Mouse (Mus musculus): Measurements from ENCODE around the gene Fam117b. TPM values are rescaled to one million over a fixed set of nuclear protein-coding genes. Genes with fewer than 3 reads are reported as not detected.
A peak's percentile ranks its signal among the peaks of the same experiment; 100 is the strongest.

Gene Fam117b
- polyA plus RNA-seq, 1 experiment from 2014 or later: 3.8 TPM

DNA sequence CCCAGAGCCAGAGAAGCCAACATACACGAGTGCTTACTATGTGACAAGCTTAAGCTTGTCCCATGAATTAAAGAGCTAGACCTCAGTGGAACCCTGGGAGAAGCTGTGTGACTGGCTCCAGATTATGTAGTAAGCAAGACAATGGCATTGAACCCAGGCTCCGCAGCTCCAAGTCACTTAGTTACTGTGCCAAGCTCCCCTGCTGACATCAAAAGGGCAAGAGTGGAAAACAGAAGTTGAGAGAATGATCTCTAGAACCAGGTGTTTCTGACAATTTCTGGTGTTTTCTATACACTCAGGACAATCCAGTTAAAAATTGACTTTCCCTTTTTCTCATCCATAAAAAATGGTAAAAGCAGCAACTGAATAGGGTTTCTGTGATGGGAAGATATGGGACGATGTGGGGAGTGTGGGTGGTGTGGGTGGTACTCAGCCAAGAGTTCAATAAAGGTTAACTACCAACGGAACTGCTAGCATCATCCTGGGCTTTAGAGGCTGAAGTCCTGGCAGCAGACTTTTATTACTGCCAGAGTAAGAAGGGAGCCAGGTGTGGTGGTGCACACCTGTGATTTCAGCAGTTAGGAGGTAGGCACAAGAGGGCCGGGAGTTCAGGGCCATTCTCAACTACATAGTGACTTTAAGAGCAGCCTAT is 15.5 kb upstream of the Fam117b start:
- H3K4me3 ChIP-seq: no peak overlapping the region
- no peak overlapping the region for H3K27ac ChIP-seq
- H3K27me3 ChIP-seq: no peaks in the 10 kb centered on the region
- WGBS: 77% methylated on average over 5 of the region's 5 CpGs
- H3K4me2 ChIP-seq: no peak overlapping the region
- peaks cover 26% of the 10 kb centered on the region for H3K4me1 ChIP-seq (replicated peaks)
- no peak for ATAC-seq (replicated peaks; ENCODE audit: insufficient number of reproducible peaks, insufficient read depth, low FRiP score, low read depth)
- no peaks in the 10 kb centered on the region for H3K36me3 ChIP-seq
- H3K9me3 ChIP-seq (replicated peaks): no peaks in the 10 kb centered on the region
- H3K9ac ChIP-seq: no peak overlapping the region

DNA sequence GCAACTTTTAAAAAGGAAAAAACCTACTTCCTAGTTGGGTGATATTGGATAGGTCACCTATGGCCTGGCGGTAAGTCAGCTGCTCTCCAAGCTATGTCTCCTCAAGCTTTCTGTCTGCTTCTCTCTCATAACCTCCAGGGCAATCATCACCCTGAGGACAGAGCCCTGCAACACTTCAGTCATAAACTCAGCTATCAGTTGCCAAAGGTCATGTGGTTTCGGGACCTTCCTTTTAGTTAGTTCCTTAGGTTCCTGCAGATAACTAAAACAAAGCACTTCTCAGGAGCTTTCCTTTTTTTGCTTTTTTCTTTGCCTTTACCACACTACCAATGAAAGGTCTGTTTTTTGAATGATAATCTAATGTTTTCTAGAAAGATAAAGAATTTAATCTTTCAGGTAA is 13.1 kb upstream of the Fam117b start:
- H3K36me3 ChIP-seq: no peaks in the 10 kb centered on the region
- WGBS: 28% methylated on average over 2 of the region's 2 CpGs
- H3K9me3 ChIP-seq (replicated peaks): no peaks in the 10 kb centered on the region
- peaks cover 21% of the 10 kb centered on the region for H3K4me1 ChIP-seq (replicated peaks)
- no peak overlapping the region for H3K9ac ChIP-seq
- ATAC-seq (replicated peaks; ENCODE audit: insufficient number of reproducible peaks, insufficient read depth, low FRiP score, low read depth): no peak
- H3K4me3 ChIP-seq: no peak overlapping the region
- no peaks in the 10 kb centered on the region for H3K27me3 ChIP-seq
- H3K27ac ChIP-seq: no peak overlapping the region
- H3K4me2 ChIP-seq: no peak overlapping the region

DNA sequence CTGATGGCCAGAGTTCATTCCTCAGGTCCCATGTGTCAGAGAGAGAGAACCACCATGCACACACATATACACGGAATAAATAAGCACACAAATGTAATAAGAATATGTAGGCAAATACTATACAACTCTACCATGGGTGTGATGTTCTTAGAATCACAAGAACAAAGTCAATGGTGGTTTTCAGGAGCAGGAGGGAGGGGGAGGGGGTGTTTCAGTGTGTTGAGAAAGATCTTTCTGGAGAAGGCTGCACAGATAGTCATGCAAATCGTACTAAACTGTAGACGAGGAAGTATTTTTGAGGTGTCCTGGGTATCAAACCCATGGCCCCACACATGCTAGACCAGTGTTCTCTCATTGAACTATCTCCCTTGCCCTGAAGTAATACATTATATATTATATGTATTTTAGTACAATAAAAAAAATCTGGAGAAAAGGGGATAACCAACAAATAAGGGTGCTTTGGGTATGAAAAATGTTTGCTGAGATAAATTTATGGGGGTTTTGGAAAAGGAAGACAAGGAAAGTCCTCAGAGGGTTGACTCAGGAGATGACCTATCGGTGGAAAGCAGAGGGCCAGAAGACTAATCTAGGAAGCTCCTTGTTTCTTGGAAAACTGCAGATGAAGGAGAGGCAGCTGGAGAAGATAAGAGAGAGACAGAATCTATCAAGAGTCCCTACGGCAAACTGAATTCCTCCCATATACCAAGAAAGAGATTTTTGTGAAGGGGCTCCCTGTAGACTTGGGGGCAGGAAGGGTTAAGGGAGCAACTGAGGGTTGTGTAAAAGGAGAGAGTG is 11.5 kb upstream of the Fam117b start:
- no peak for ATAC-seq (replicated peaks; ENCODE audit: insufficient number of reproducible peaks, insufficient read depth, low FRiP score, low read depth)
- H3K4me1 ChIP-seq (replicated peaks): peaks cover 8% of the 10 kb centered on the region
- no peak overlapping the region for H3K27ac ChIP-seq
- no peak overlapping the region for H3K4me3 ChIP-seq
- WGBS: 77% methylated on average over 5 of the region's 5 CpGs
- H3K27me3 ChIP-seq: no peaks in the 10 kb centered on the region
- H3K9me3 ChIP-seq (replicated peaks): no peaks in the 10 kb centered on the region
- no peak overlapping the region for H3K4me2 ChIP-seq
- H3K9ac ChIP-seq: no peak overlapping the region
- H3K36me3 ChIP-seq: no peaks in the 10 kb centered on the region

DNA sequence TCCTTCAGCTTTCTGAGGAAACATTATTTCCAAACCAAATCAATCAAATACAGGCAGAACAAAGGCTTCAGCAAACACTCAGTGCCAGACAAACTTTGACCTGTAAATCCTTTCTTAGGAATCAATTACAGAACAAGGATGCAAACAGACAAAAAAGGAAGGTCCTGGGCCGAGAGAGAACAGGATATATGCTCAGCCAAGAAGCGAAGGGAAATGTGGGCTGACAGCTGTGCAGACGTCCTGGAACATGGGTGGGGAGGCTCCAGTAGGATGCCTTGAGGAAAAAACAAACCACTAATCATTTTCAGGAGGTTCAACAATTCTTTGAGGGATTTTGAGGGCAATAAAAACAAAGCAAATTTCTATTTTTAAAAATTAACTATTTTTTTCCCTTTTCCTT is 10.2 kb upstream of the Fam117b start:
- Histone ChIP-seq H3K27ac (peak overlapping the region; percentile 57), H3K4me2 (no peak overlapping the region), H3K4me3 (no peak overlapping the region), H3K27me3 (no peaks in the 10 kb centered on the region), H3K36me3 (no peaks in the 10 kb centered on the region), H3K4me1 (replicated peaks) (peaks cover 8% of the 10 kb centered on the region), H3K9ac (no peak overlapping the region), H3K9me3 (replicated peaks) (no peaks in the 10 kb centered on the region)
- 44% methylated on average over 3 of the region's 3 CpGs for WGBS
- no peak for ATAC-seq (replicated peaks; ENCODE audit: insufficient number of reproducible peaks, insufficient read depth, low FRiP score, low read depth)

DNA sequence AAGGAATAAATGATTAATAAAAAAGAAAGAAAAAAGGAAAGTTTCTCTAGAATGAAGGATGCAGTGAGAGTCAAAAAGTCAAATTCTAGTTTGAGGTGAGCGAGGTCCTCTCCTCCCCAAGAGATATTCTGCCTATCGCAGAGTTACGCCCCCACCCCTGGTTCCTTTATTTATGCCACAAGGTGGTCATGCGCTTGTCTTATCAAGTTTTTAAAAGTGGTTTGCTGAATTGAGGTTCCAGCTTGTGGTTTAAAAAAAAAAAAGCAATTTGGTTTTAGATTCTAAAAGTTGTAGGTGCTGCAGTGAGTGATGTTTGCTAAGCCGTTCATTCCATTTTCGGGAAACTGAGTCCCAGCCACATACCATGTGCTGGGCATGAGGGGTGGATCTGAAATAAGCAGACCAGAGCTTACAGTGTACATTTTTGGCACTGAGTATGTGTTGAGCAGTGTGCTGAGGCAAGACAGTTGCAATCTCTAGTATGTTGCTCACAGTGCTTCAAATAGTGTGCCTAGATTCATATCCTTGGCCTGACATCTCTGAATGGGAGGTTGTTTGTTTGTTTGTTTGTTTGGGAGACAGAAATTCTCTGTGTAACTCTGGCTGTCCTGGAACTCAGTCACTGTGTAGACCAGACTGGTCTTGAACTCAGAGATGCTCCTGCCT is 8.0 kb upstream of the Fam117b start:
- H3K9ac ChIP-seq: no peak overlapping the region
- no peaks in the 10 kb centered on the region for H3K27me3 ChIP-seq
- no peaks in the 10 kb centered on the region for H3K9me3 ChIP-seq (replicated peaks)
- no peak overlapping the region for H3K4me3 ChIP-seq
- 80% methylated on average over 6 of the region's 6 CpGs for WGBS
- no peaks in the 10 kb centered on the region for H3K4me1 ChIP-seq (replicated peaks)
- H3K36me3 ChIP-seq: no peaks in the 10 kb centered on the region
- H3K27ac ChIP-seq: no peak overlapping the region
- H3K4me2 ChIP-seq: no peak overlapping the region
- ATAC-seq (replicated peaks; ENCODE audit: insufficient number of reproducible peaks, insufficient read depth, low FRiP score, low read depth): no peak

DNA sequence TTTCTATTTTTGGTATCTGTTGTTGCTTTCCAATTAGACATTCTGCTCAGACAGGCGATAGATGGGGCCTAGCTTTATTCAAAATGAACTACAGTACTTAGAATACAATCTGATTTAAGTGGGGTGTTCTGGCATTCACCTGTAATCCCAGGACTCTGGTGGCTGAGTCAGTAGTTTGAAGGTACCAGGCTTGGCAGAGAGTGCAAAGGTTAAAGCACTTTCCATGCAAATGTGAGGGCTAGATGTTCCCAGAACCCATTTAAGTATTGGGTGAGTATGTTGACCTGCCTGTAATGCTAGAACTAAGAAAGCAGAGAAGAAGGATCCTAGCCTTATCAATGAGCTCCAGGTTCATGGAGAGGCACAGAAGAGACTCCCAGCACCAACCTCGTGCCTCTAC is 6.9 kb upstream of the Fam117b start:
- Histone ChIP-seq H3K4me3 (no peak overlapping the region), H3K4me1 (replicated peaks) (no peaks in the 10 kb centered on the region), H3K9me3 (replicated peaks) (no peaks in the 10 kb centered on the region), H3K36me3 (no peaks in the 10 kb centered on the region), H3K27me3 (no peaks in the 10 kb centered on the region), H3K27ac (no peak overlapping the region), H3K4me2 (no peak overlapping the region), H3K9ac (no peak overlapping the region)
- no peak for ATAC-seq (replicated peaks; ENCODE audit: insufficient number of reproducible peaks, insufficient read depth, low FRiP score, low read depth)
- WGBS: 66% methylated on average over 2 of the region's 2 CpGs

DNA sequence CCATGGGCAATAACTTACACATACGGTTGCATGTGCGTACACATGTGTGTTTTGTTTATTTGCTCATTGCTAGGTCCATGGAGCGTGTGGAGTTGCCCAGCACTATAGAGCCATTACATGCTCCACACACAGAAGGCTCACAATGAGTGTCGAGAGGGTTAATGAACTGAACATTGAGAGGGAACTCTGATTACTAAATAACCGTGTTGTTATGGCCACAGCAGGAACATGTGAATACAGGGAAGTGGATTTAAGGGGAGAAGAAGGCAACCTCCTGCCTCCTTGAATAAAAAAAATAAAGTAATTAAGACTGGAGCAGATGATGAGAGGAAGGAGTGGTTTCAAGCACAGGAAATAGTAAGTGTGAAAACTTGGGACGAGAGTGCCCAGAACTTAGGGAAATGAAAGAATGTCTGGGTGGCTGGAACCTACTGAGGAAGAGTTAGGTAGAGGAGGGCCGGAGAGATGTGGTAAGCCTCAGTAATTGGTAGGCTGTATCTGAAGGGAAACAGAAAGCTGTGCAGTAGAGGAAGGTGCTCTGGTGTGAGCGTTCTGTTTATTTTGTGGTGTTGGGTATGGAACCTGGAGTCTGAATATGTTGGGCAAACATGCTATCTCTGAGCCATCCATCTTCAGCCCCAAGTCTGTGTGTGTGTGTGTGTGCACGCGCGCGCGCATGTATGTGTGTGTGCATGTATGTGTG is 5.8 kb upstream of the Fam117b start:
- Histone ChIP-seq H3K4me2 (no peak overlapping the region), H3K4me1 (replicated peaks) (no peaks in the 10 kb centered on the region), H3K27ac (no peak overlapping the region), H3K36me3 (no peaks in the 10 kb centered on the region), H3K4me3 (no peak overlapping the region), H3K9me3 (replicated peaks) (no peaks in the 10 kb centered on the region), H3K9ac (no peak overlapping the region), H3K27me3 (no peaks in the 10 kb centered on the region)
- ATAC-seq (replicated peaks; ENCODE audit: insufficient number of reproducible peaks, insufficient read depth, low FRiP score, low read depth): no peak
- 85% methylated on average over 13 of the region's 13 CpGs for WGBS

DNA sequence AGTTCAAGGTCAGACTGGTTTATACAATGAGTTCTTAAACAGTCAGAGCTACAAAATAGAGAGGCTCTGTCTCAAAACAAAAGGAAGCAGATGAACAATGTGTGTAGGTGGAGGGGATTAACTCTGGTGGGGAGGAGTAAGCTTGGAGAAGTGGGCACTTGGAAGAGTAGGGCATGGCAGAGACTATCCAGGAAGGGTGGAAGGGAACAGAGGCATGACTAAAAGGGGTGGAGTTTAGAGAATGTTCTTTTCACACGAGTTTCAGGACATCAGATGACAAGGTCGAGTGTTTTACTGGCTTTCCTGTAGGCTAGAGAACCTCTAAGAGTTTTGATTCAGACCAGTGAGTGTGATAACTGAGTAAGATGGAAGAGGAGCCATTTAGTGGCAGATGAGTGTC is 5.1 kb upstream of the Fam117b start:
- Histone ChIP-seq H3K4me1 (replicated peaks) (no peaks in the 10 kb centered on the region), H3K4me2 (no peak overlapping the region), H3K36me3 (no peaks in the 10 kb centered on the region), H3K9me3 (replicated peaks) (no peaks in the 10 kb centered on the region), H3K27ac (no peak overlapping the region), H3K27me3 (no peaks in the 10 kb centered on the region), H3K9ac (no peak overlapping the region), H3K4me3 (no peak overlapping the region)
- no peak for ATAC-seq (replicated peaks; ENCODE audit: insufficient number of reproducible peaks, insufficient read depth, low FRiP score, low read depth)
- WGBS: 19% methylated on average over 2 of the region's 2 CpGs

DNA sequence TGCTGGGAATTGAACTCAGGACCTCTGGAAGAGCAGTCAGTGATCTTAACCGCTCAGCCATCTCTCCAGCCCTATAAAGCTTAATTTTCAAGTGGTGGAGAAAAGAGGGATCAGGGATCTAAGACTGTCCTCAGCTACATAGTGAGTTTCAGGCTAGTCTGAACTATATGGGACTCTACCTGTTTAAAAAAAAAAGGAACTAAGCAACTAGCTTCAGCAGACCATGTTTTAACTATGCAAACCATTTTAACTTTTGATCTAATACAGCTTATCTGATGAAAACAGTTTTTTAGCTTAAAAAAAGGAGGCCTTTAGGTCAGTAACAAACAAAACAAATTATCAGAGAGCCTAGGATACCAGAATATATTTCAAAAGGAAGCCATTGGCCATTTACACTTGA is 1.9 kb upstream of the Fam117b start:
- H3K27ac ChIP-seq: no peak overlapping the region
- H3K27me3 ChIP-seq: no peaks in the 10 kb centered on the region
- ATAC-seq (replicated peaks; ENCODE audit: insufficient number of reproducible peaks, insufficient read depth, low FRiP score, low read depth): no peak
- H3K4me3 ChIP-seq: no peak overlapping the region
- WGBS: 78% methylated on average over 1 of the region's 1 CpGs
- H3K4me1 ChIP-seq (replicated peaks): peaks cover 21% of the 10 kb centered on the region
- no peak overlapping the region for H3K9ac ChIP-seq
- H3K4me2 ChIP-seq: no peak overlapping the region
- no peaks in the 10 kb centered on the region for H3K9me3 ChIP-seq (replicated peaks)
- no peaks in the 10 kb centered on the region for H3K36me3 ChIP-seq

DNA sequence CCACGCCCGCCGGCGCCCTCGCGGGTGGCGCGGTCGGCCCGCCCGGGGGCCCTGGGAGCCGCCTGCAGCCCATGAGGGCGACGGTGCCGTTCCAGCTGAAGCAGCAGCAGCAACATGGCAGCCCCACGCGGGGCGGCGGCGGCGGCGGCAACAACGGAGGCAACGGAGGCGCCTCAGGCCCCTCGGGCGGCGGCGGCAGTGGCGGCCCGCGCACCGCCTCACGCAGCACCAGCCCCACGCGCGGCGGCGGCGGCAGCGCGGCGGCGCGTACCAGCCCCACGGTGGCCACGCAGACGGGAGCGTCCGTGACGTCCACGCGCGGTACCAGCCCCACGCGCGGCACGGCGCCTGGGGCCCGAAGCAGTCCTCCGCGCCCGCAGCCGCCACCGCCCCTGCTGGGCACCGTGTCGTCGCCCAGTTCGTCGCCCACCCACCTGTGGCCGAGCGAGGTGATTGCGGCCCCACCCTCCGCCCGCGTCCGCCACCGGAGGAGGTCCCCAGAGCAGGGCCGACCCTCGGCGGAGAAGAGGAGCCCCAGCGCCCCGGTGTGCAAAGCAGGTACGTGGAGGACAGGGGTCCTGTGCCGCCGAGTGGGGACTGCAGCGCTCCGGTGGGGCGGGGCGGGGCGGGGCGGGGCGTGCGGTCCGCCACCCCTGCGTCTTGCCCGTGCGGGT is 526 bp downstream of the Fam117b start:
- peak; percentile 44 for ATAC-seq (replicated peaks; ENCODE audit: insufficient number of reproducible peaks, insufficient read depth, low FRiP score, low read depth)
- H3K9ac ChIP-seq: peak overlapping the region; percentile 87
- WGBS: 0% methylated on average over 94 of the region's 98 CpGs
- peak overlapping the region; percentile 96 for H3K27ac ChIP-seq
- H3K9me3 ChIP-seq (replicated peaks): no peaks in the 10 kb centered on the region
- H3K27me3 ChIP-seq: no peaks in the 10 kb centered on the region
- H3K4me1 ChIP-seq (replicated peaks): peaks cover 29% of the 10 kb centered on the region
- H3K36me3 ChIP-seq: no peaks in the 10 kb centered on the region
- H3K4me3 ChIP-seq: peak overlapping the region; percentile 96
- peak overlapping the region; percentile 64 for H3K4me2 ChIP-seq

DNA sequence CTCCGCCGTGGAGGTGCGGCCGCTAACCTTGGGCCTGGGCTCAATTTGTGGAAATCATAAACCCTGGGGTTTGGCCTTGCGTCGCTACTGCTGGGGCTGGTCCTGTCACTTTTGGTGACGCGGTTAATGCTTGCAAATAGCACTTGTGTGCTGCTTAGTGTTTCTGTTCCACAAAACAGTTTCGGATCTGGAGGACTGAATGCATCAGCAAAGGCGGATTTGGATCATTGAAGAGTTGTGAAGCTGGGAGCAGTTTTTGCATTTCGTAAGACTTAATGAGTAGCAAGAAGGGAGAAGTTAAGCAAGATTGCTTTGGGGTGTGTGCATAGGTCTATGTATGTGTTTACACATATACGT is 1.0 kb downstream of the Fam117b start:
- peak overlapping the region; percentile 96 for H3K4me3 ChIP-seq
- H3K4me1 ChIP-seq (replicated peaks): peaks cover 29% of the 10 kb centered on the region
- H3K27me3 ChIP-seq: no peaks in the 10 kb centered on the region
- whole genome bisulfite sequencing: 4% methylated on average over 12 of the region's 12 CpGs
- ATAC-seq (replicated peaks; ENCODE audit: insufficient number of reproducible peaks, insufficient read depth, low FRiP score, low read depth): no peak
- peak overlapping the region; percentile 87 for H3K9ac ChIP-seq
- H3K4me2 ChIP-seq: peak overlapping the region; percentile 64
- H3K9me3 ChIP-seq (replicated peaks): no peaks in the 10 kb centered on the region
- H3K27ac ChIP-seq: peak overlapping the region; percentile 96
- H3K36me3 ChIP-seq: no peaks in the 10 kb centered on the region
